Mouse (Mus musculus): Measurements from ENCODE around the gene Snap29. TPM values are rescaled to one million over a fixed set of nuclear protein-coding genes. Genes with fewer than 3 reads are reported as not detected.

The Snap29 gene
- 7.5 and 8.1 TPM in 2 replicates for polyA plus RNA-seq (2012; rRNA removed)

GRCm38 (mm10) chr16:17405736-17406443 lies at the start of gene Snap29, which contains the start of gene Pi4ka:
Gene Snap29, plus strand, starts transcription at chr16:17405986.
Gene Pi4ka, minus strand, starts transcription at chr16:17406314.
- WGBS: under 1% methylated on average over 60 of the region's 69 CpGs
- TF ChIP-seq POLR2A (IDR thresholded peaks at IDR 0.05; ENCODE audit: control insufficient read depth, extremely low read depth, insufficient read depth, low read length, poor library complexity): peak; percentile 73
- TF ChIP-seq CTCF (IDR thresholded peaks at IDR 0.05; ENCODE audit: borderline replicate concordance, control insufficient read depth, extremely low read depth, insufficient read depth, low read length, poor library complexity): peak; percentile 50; the same call in 1 of the 2 replicates
- no peaks in the 10 kb centered on the region for H3K27me3 ChIP-seq (ENCODE audit: control insufficient read depth, insufficient read depth, low read length)
- no peak within 1 kb of the TSS for H3K27ac ChIP-seq (ENCODE audit: control insufficient read depth, insufficient read depth, low read length)
- H3K36me3 ChIP-seq (ENCODE audit: control insufficient read depth, insufficient read depth, low read length): no peaks in the 10 kb centered on the region
- peak; percentile 100 for DNase-seq
- H3K4me1 ChIP-seq (replicated peaks; ENCODE audit: control insufficient read depth, insufficient read depth, low read length): peaks cover 5% of the 10 kb centered on the region; the same call in 1 of the 2 replicates
- H3K4me3 ChIP-seq (ENCODE audit: control insufficient read depth, insufficient read depth, low read length): peak within 1 kb of the TSS; percentile 98

- Histone ChIP-seq H3K27ac (ENCODE audit: control insufficient read depth, insufficient read depth, low read length) (no peak overlapping the region), H3K36me3 (ENCODE audit: control insufficient read depth, insufficient read depth, low read length) (peaks cover 46% of the 10 kb centered on the region), H3K27me3 (ENCODE audit: control insufficient read depth, insufficient read depth, low read length) (no peaks in the 10 kb centered on the region), H3K4me3 (ENCODE audit: control insufficient read depth, insufficient read depth, low read length) (no peak overlapping the region), H3K4me1 (replicated peaks; ENCODE audit: control insufficient read depth, insufficient read depth, low read length) (no peaks in the 10 kb centered on the region)
- 95% methylated on average over 6 of the region's 6 CpGs for WGBS
- TF ChIP-seq CTCF (IDR thresholded peaks at IDR 0.05; ENCODE audit: borderline replicate concordance, control insufficient read depth, extremely low read depth, insufficient read depth, low read length, poor library complexity) (no peak), POLR2A (IDR thresholded peaks at IDR 0.05; ENCODE audit: control insufficient read depth, extremely low read depth, insufficient read depth, low read length, poor library complexity) (no peak)
- DNase-seq: no peak
Observed at GRCm38 (mm10) chr16:17356031-17356430, 49.8 kb upstream of the Snap29 start.

GRCm38 (mm10) chr16:17358787-17359186 lies 47.0 kb upstream of the Snap29 start:
- DNase-seq: no peak
- TF ChIP-seq CTCF (IDR thresholded peaks at IDR 0.05; ENCODE audit: borderline replicate concordance, control insufficient read depth, extremely low read depth, insufficient read depth, low read length, poor library complexity) (no peak), POLR2A (IDR thresholded peaks at IDR 0.05; ENCODE audit: control insufficient read depth, extremely low read depth, insufficient read depth, low read length, poor library complexity) (no peak)
- Histone ChIP-seq H3K4me1 (replicated peaks; ENCODE audit: control insufficient read depth, insufficient read depth, low read length) (no peaks in the 10 kb centered on the region), H3K27ac (ENCODE audit: control insufficient read depth, insufficient read depth, low read length) (no peak overlapping the region), H3K27me3 (ENCODE audit: control insufficient read depth, insufficient read depth, low read length) (no peaks in the 10 kb centered on the region), H3K36me3 (ENCODE audit: control insufficient read depth, insufficient read depth, low read length) (peaks cover 35% of the 10 kb centered on the region), H3K4me3 (ENCODE audit: control insufficient read depth, insufficient read depth, low read length) (no peak overlapping the region)
- whole genome bisulfite sequencing: 98% methylated on average over 4 of the region's 4 CpGs

- no peaks in the 10 kb centered on the region for H3K27me3 ChIP-seq (ENCODE audit: control insufficient read depth, insufficient read depth, low read length)
- no peak overlapping the region for H3K4me3 ChIP-seq (ENCODE audit: control insufficient read depth, insufficient read depth, low read length)
- DNase-seq: no peak
- H3K36me3 ChIP-seq (ENCODE audit: control insufficient read depth, insufficient read depth, low read length): peaks cover 16% of the 10 kb centered on the region
- H3K27ac ChIP-seq (ENCODE audit: control insufficient read depth, insufficient read depth, low read length): no peak overlapping the region
- TF ChIP-seq CTCF (IDR thresholded peaks at IDR 0.05; ENCODE audit: borderline replicate concordance, control insufficient read depth, extremely low read depth, insufficient read depth, low read length, poor library complexity) (no peak), POLR2A (IDR thresholded peaks at IDR 0.05; ENCODE audit: control insufficient read depth, extremely low read depth, insufficient read depth, low read length, poor library complexity) (no peak)
- no peaks in the 10 kb centered on the region for H3K4me1 ChIP-seq (replicated peaks; ENCODE audit: control insufficient read depth, insufficient read depth, low read length)
- 97% methylated on average over 4 of the region's 4 CpGs for WGBS
Observed at GRCm38 (mm10) chr16:17382306-17382705, 23.5 kb upstream of the Snap29 start.

- H3K27me3 ChIP-seq (ENCODE audit: control insufficient read depth, insufficient read depth, low read length): no peaks in the 10 kb centered on the region
Observed at GRCm38 (mm10) chr16:17383594-17384326, 22.0 kb upstream of the Snap29 start.

GRCm38 (mm10) chr16:17392784-17393183 lies 13.0 kb upstream of the Snap29 start:
- Histone ChIP-seq H3K4me1 (replicated peaks; ENCODE audit: control insufficient read depth, insufficient read depth, low read length) (no peaks in the 10 kb centered on the region), H3K4me3 (ENCODE audit: control insufficient read depth, insufficient read depth, low read length) (no peak overlapping the region), H3K27ac (ENCODE audit: control insufficient read depth, insufficient read depth, low read length) (no peak overlapping the region), H3K36me3 (ENCODE audit: control insufficient read depth, insufficient read depth, low read length) (0 out of 2 replicates have a peak, but pooled peaks cover 4% of the 10 kb centered on the region), H3K27me3 (ENCODE audit: control insufficient read depth, insufficient read depth, low read length) (no peaks in the 10 kb centered on the region)
- no peak for DNase-seq
- TF ChIP-seq CTCF (IDR thresholded peaks at IDR 0.05; ENCODE audit: borderline replicate concordance, control insufficient read depth, extremely low read depth, insufficient read depth, low read length, poor library complexity) (no peak), POLR2A (IDR thresholded peaks at IDR 0.05; ENCODE audit: control insufficient read depth, extremely low read depth, insufficient read depth, low read length, poor library complexity) (no peak)
- WGBS: 65% methylated on average over 4 of the region's 4 CpGs

More at GRCm38 (mm10) chr16:17383594-17384326, 22.0 kb upstream of the Snap29 start:
- H3K27ac ChIP-seq (ENCODE audit: control insufficient read depth, insufficient read depth, low read length): no peak overlapping the region
- H3K4me3 ChIP-seq (ENCODE audit: control insufficient read depth, insufficient read depth, low read length): no peak overlapping the region
- TF ChIP-seq CTCF (IDR thresholded peaks at IDR 0.05; ENCODE audit: borderline replicate concordance, control insufficient read depth, extremely low read depth, insufficient read depth, low read length, poor library complexity) (no peak), POLR2A (IDR thresholded peaks at IDR 0.05; ENCODE audit: control insufficient read depth, extremely low read depth, insufficient read depth, low read length, poor library complexity) (no peak)
- DNase-seq: no peak
- no peaks in the 10 kb centered on the region for H3K4me1 ChIP-seq (replicated peaks; ENCODE audit: control insufficient read depth, insufficient read depth, low read length)
- WGBS: 94% methylated on average over 2 of the region's 2 CpGs
- H3K36me3 ChIP-seq (ENCODE audit: control insufficient read depth, insufficient read depth, low read length): peaks cover 16% of the 10 kb centered on the region

Data from thymus, adult 2 months (tissue).